Mouse (Mus musculus) kidney, adult 2 months (tissue): ENCODE data around the gene Ttc9b. TPM values are rescaled to one million over a fixed set of nuclear protein-coding genes. Genes with fewer than 3 reads are reported as not detected.

Source experiments
- DNase-seq: peaks from one replicate; pipeline ENCODE4 v3.0.0; 2021
- H3K27ac ChIP-seq: fragments of 200-500 bp; 2 replicates; pipeline ENCODE4 v1.5.1; 2012; ENCODE audit warnings: low read depth, low read length, control low read depth, inconsistent platforms; ENCODE audit not compliant: insufficient read depth
- H3K27me3 ChIP-seq: fragments of 200-500 bp; replicated peaks from 2 replicates; pipeline ENCODE4 v1.6.1; 2012; ENCODE audit warnings: mild to moderate bottlenecking, moderate library complexity, low read length, inconsistent platforms; ENCODE audit not compliant: control insufficient read depth, insufficient read depth
- H3K36me3 ChIP-seq: fragments of 200-500 bp; 2 replicates; pipeline ENCODE4 v1.6.1; 2012; ENCODE audit warnings: mild to moderate bottlenecking, moderate library complexity, low read length, inconsistent platforms; ENCODE audit not compliant: control insufficient read depth, insufficient read depth
- H3K4me1 ChIP-seq: fragments of 200-500 bp; 2 replicates; pipeline ENCODE4 v1.6.1; 2011; ENCODE audit warnings: low read length; ENCODE audit not compliant: control insufficient read depth, insufficient read depth
- H3K4me3 ChIP-seq: fragments of 200-500 bp; 2 replicates; pipeline ENCODE4 v1.5.1; 2011; ENCODE audit warnings: mild to moderate bottlenecking, low read depth, low read length, control low read depth; ENCODE audit not compliant: insufficient read depth
- CTCF ChIP-seq: fragments of 200-500 bp; conservative IDR thresholded peaks from 2 replicates; pipeline ENCODE4 v1.5.1; 2011; ENCODE audit warnings: low read depth, mild to moderate bottlenecking, control low read depth, low read length, moderate library complexity, mixed read lengths; ENCODE audit not compliant: insufficient read depth, insufficient read length
- POLR2A ChIP-seq: fragments of 200-500 bp; IDR thresholded peaks from one replicate; pipeline ENCODE4 v1.6.1; 2011; ENCODE audit warnings: low read depth, low read length, control low read depth
- WGBS: fragments of 180-500 bp; shearing (Covaris S2); methylation state at CpG from one replicate; pipeline ENCODE4 v1.1.7; 2018; 5-methylcytosine and 5-hydroxymethylcytosine counted together
- polyA plus RNA-seq: library from polyadenylated mRNA; depleted of rRNA; stranded (reverse); fragments of >200 nt; gene quantifications from 2 replicates; pipeline ENCODE4 v1.2.3, GENCODE M21; 2012

Gene Ttc9b
- polyA plus RNA-seq, 1 experiment, result not detected

DNA sequence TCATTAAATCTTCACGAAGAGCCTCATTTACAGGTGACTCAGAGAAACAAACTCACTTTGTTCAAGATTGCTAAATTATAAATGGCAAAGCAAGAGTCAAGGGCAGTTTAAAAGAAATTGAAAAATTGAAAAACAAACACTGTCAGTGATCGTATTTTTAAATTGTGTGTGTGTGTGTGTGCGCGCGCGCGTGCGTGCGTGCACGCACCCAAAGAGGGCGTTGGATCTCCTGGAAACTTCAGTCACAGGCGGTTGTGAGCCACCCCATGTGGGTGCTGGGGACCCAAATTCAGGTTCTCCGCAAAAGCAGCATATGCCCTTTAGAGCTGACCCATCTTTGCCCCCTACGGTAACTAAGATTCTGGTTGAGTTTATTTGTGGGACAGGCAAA, 21.5 kb downstream of the Ttc9b start:
- Histone ChIP-seq H3K27me3 (no peaks in the 10 kb centered on the region), H3K4me3 (no peak overlapping the region), H3K36me3 (no peaks in the 10 kb centered on the region), H3K4me1 (peaks cover 5% of the 10 kb centered on the region; the same call in 1 of the 2 replicates), H3K27ac (no peak overlapping the region)
- DNase-seq, result no peak
- TF ChIP-seq POLR2A, result no peak
- TF ChIP-seq CTCF, result no peak
- WGBS, result 31% methylated on average over 14 of the region's 14 CpGs

DNA sequence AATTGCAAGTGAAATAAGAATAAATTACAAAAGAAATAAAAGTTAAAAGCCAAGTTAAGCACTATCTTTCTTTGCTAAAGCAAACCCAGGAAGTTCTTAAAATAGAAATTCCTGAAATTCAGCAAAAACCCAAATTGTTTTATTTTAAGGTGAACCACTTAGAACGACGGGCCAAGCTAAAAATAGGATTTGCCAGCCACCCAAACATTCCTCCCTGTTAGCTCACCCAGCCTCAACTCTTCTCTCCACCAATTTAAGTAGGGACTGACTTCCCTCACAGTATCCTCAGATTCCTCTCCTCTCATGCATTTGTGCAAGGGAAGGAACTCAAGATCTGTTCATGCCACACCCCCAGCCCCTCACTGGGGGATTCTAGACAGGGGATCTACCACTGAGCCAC, 29.5 kb downstream of the Ttc9b start:
- H3K4me3 ChIP-seq, result no peak overlapping the region
- no peak for DNase-seq
- no peaks in the 10 kb centered on the region for H3K27me3 ChIP-seq
- H3K27ac ChIP-seq, result no peak overlapping the region
- TF ChIP-seq CTCF (no peak), POLR2A (no peak)
- peaks cover 1% of the 10 kb centered on the region; the same call in 1 of the 2 replicates for H3K4me1 ChIP-seq
- WGBS, result 48% methylated on average over 2 of the region's 2 CpGs
- H3K36me3 ChIP-seq, result no peaks in the 10 kb centered on the region

DNA sequence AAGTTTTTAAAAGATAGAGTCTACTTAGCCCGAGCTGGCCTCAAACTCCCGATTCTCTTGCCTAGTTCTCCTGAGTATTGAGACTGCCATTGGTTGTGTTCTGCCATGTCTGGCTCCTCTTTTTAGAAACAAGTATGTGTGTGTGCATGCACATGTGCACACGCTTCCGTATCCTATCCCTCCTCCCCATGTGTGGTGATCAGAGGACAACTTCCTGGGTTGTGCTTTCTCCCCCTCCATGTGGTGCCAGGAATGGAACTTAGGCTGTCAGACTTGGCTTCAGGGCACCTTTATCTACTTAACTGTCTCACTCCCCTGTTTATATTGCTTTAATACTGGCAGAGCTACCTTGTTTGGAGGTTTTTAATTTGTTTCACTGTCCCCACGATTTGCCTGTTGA, 31.5 kb downstream of the Ttc9b start:
- Histone ChIP-seq H3K27ac (no peak overlapping the region), H3K4me3 (no peak overlapping the region), H3K36me3 (no peaks in the 10 kb centered on the region), H3K27me3 (no peaks in the 10 kb centered on the region), H3K4me1 (peaks cover 5% of the 10 kb centered on the region; the same call in 1 of the 2 replicates)
- no peak for TF ChIP-seq POLR2A
- no peak for TF ChIP-seq CTCF
- WGBS, result 29% methylated on average over 5 of the region's 5 CpGs
- DNase-seq, result no peak

DNA sequence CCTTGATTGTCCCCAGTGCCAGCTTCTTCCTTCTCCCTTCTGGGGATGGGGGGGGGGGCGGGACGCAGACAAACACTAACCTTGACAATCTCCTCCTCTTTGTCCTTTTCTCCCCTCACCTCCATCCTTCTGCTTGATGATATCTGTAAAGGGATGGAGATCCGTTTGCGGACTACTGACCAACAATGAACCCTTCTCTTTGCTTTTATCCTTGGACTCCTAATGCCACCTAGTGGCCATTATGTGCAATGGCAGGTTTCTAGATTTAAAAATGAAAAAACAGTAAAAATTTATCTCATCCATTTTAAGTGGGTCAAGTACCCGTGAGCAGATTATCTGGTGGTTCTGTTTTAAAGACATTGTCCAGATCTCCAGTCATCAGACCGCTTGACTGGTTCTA, 32.0 kb downstream of the Ttc9b start:
- DNase-seq, result peak; percentile 30
- WGBS, result under 1% methylated on average over 6 of the region's 6 CpGs

DNA sequence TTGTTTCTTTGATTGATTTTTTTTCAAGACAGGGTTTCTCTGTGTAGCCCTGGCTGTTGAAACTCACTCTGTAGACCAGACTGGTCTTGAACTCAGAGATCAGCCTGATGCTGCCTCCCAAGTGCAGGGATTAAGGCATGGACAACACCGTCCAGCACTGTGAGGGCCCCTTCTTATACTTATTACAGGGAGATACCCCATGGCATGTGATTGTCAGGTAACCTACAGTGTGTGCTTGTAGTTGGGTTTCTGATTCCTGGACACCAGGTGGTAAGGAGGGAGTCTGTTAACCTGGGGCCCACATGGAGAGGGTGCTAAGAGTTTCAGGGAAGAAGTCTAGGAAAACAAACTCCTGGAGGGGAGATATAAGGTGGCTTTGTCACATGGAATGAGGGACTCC, 33.3 kb downstream of the Ttc9b start:
- H3K27me3 ChIP-seq, result no peaks in the 10 kb centered on the region

More for the DNA sequence above, 32.0 kb downstream of the Ttc9b start:
- no peaks in the 10 kb centered on the region for H3K36me3 ChIP-seq
- H3K27ac ChIP-seq, result no peak overlapping the region
- TF ChIP-seq POLR2A (no peak), CTCF (0 out of 2 replicates have a peak, but pooled peaks have one; percentile 19)
- H3K4me1 ChIP-seq, result peaks cover 5% of the 10 kb centered on the region; the same call in 1 of the 2 replicates
- no peak overlapping the region for H3K4me3 ChIP-seq
- no peaks in the 10 kb centered on the region for H3K27me3 ChIP-seq

DNA sequence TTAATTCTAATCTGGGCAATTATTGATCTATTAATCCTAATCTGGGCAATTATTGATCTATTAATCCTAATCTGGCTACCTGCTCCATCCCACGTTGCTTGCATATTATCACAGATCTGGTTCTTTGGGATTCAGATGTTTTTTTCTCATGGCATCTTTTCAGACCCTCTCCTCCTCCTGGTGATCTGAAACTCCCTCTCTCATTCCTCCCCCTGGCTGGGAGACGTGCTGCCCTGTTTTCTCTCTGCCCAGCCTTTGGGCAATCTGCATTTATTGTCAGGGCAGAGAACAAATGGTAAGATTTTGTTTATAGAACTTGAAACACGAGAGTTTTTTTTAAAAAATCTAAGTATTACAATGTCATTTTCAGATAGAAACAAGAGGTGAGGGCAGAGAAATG, 34.1 kb downstream of the Ttc9b start:
- Histone ChIP-seq H3K4me3 (no peak overlapping the region), H3K27me3 (no peaks in the 10 kb centered on the region), H3K4me1 (peaks cover 5% of the 10 kb centered on the region; the same call in 1 of the 2 replicates), H3K27ac (no peak overlapping the region), H3K36me3 (no peaks in the 10 kb centered on the region)
- WGBS, result 59% methylated on average over 3 of the region's 3 CpGs
- no peak for TF ChIP-seq CTCF
- TF ChIP-seq POLR2A, result no peak
- no peak for DNase-seq

More for the DNA sequence above, 33.3 kb downstream of the Ttc9b start:
- 79% methylated on average over 1 of the region's 1 CpGs for WGBS
- Histone ChIP-seq H3K4me3 (no peak overlapping the region), H3K4me1 (peaks cover 5% of the 10 kb centered on the region; the same call in 1 of the 2 replicates), H3K36me3 (no peaks in the 10 kb centered on the region), H3K27ac (no peak overlapping the region)
- TF ChIP-seq POLR2A (no peak), CTCF (no peak)
- no peak for DNase-seq

DNA sequence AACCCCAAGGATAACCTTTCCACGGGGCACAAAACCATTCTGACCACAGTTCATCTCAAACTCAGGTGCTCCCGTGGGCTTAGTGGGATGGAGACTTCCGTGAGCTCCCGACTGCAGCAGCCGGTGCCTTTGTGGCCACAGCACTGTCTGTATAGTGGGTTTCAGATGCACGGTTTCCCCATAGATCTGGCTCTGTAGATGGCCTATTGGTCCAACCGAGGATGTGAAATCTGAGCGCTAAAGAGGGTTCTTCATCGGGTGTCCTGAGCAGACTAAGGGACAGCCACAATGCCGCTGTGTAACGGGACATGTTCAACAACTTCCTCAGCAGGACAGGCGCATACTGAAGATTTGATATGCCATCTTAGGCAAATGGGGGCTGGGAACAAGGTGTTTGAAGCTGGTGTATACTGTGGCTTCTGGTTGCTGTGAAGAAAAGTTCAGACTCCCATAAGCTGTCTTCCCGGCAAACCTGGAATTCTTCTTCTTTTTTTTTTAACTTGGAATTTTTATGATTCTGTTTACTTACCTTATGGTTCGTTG, 34.6 kb downstream of the Ttc9b start:
- TF ChIP-seq CTCF (no peak), POLR2A (no peak)
- Histone ChIP-seq H3K27me3 (no peaks in the 10 kb centered on the region), H3K27ac (no peak overlapping the region), H3K4me1 (peaks cover 5% of the 10 kb centered on the region; the same call in 1 of the 2 replicates), H3K4me3 (no peak overlapping the region), H3K36me3 (no peaks in the 10 kb centered on the region)
- DNase-seq, result no peak
- WGBS, result 25% methylated on average over 14 of the region's 14 CpGs
